Mouse (Mus musculus): Measurements from ENCODE around the gene Cpne5. TPM values are rescaled to one million over a fixed set of nuclear protein-coding genes. Genes with fewer than 3 reads are reported as not detected.

Cpne5 gene
- polyA plus RNA-seq, 1 experiment = 0.12 TPM

GRCm38 (mm10) chr17:29247881-29248280, 9.9 kb upstream of the Cpne5 start:
- H3K4me3 ChIP-seq (ENCODE audit: insufficient read depth, low read length) = no peak overlapping the region
- no peak overlapping the region for H3K27ac ChIP-seq (ENCODE audit: insufficient read depth, low read depth, low read length)
- TF ChIP-seq CTCF (IDR thresholded peaks at IDR 0.05; ENCODE audit: low read depth, low read length) (no peak), POLR2A (IDR thresholded peaks at IDR 0.05; ENCODE audit: borderline replicate concordance, low read depth, low read length) (no peak)
- peaks cover 13% of the 10 kb centered on the region for H3K4me1 ChIP-seq (ENCODE audit: control insufficient read depth, insufficient read depth, low read length)

- Histone ChIP-seq H3K4me1 (ENCODE audit: control insufficient read depth, insufficient read depth, low read length) (peaks cover 13% of the 10 kb centered on the region), H3K27ac (ENCODE audit: insufficient read depth, low read depth, low read length) (no peak overlapping the region), H3K4me3 (ENCODE audit: insufficient read depth, low read length) (no peak overlapping the region)
- peak; percentile 38 for TF ChIP-seq CTCF (IDR thresholded peaks at IDR 0.05; ENCODE audit: low read depth, low read length)
- TF ChIP-seq POLR2A (IDR thresholded peaks at IDR 0.05; ENCODE audit: borderline replicate concordance, low read depth, low read length) = no peak
Observed at GRCm38 (mm10) chr17:29246602-29247001, 8.6 kb upstream of the Cpne5 start.

- TF ChIP-seq CTCF (IDR thresholded peaks at IDR 0.05; ENCODE audit: low read depth, low read length) = no peak
- TF ChIP-seq POLR2A (IDR thresholded peaks at IDR 0.05; ENCODE audit: borderline replicate concordance, low read depth, low read length) = no peak
- H3K27ac ChIP-seq (ENCODE audit: insufficient read depth, low read depth, low read length) = peak overlapping the region; percentile 31; the same call in 1 of the 2 replicates
- H3K4me3 ChIP-seq (ENCODE audit: insufficient read depth, low read length) = no peak overlapping the region
- peaks cover 12% of the 10 kb centered on the region for H3K4me1 ChIP-seq (ENCODE audit: control insufficient read depth, insufficient read depth, low read length)
Observed at GRCm38 (mm10) chr17:29245725-29246124, 7.8 kb upstream of the Cpne5 start.

- TF ChIP-seq POLR2A (IDR thresholded peaks at IDR 0.05; ENCODE audit: borderline replicate concordance, low read depth, low read length) = no peak
- TF ChIP-seq CTCF (IDR thresholded peaks at IDR 0.05; ENCODE audit: low read depth, low read length) = no peak
- Histone ChIP-seq H3K4me3 (ENCODE audit: insufficient read depth, low read length) (no peak overlapping the region), H3K27ac (ENCODE audit: insufficient read depth, low read depth, low read length) (no peak overlapping the region), H3K4me1 (ENCODE audit: control insufficient read depth, insufficient read depth, low read length) (peaks cover 12% of the 10 kb centered on the region)
Observed at GRCm38 (mm10) chr17:29244912-29245311, 6.9 kb upstream of the Cpne5 start.

- Histone ChIP-seq H3K4me1 (ENCODE audit: control insufficient read depth, insufficient read depth, low read length) (no peaks in the 10 kb centered on the region), H3K27ac (ENCODE audit: insufficient read depth, low read depth, low read length) (no peak overlapping the region), H3K4me3 (ENCODE audit: insufficient read depth, low read length) (peak overlapping the region; percentile 16; the same call in 1 of the 2 replicates)
- TF ChIP-seq CTCF (IDR thresholded peaks at IDR 0.05; ENCODE audit: low read depth, low read length) = no peak
- TF ChIP-seq POLR2A (IDR thresholded peaks at IDR 0.05; ENCODE audit: borderline replicate concordance, low read depth, low read length) = no peak
Observed at GRCm38 (mm10) chr17:29238421-29238945, 516 bp upstream of the Cpne5 start.

GRCm38 (mm10) chr17:29237267-29237771, 648 bp downstream of the Cpne5 start:
- peak overlapping the region; percentile 35 for H3K4me3 ChIP-seq (ENCODE audit: insufficient read depth, low read length)
- no peaks in the 10 kb centered on the region for H3K4me1 ChIP-seq (ENCODE audit: control insufficient read depth, insufficient read depth, low read length)
- TF ChIP-seq CTCF (IDR thresholded peaks at IDR 0.05; ENCODE audit: low read depth, low read length) (no peak), POLR2A (IDR thresholded peaks at IDR 0.05; ENCODE audit: borderline replicate concordance, low read depth, low read length) (no peak)
- H3K27ac ChIP-seq (ENCODE audit: insufficient read depth, low read depth, low read length) = no peak overlapping the region

- TF ChIP-seq CTCF (IDR thresholded peaks at IDR 0.05; ENCODE audit: low read depth, low read length) (no peak), POLR2A (IDR thresholded peaks at IDR 0.05; ENCODE audit: borderline replicate concordance, low read depth, low read length) (no peak)
- no peak overlapping the region for H3K4me3 ChIP-seq (ENCODE audit: insufficient read depth, low read length)
- no peak overlapping the region for H3K27ac ChIP-seq (ENCODE audit: insufficient read depth, low read depth, low read length)
- H3K4me1 ChIP-seq (ENCODE audit: control insufficient read depth, insufficient read depth, low read length) = no peaks in the 10 kb centered on the region
Observed at GRCm38 (mm10) chr17:29236111-29236510, 1.9 kb downstream of the Cpne5 start.

- H3K27ac ChIP-seq (ENCODE audit: insufficient read depth, low read depth, low read length) = no peak overlapping the region
- H3K4me1 ChIP-seq (ENCODE audit: control insufficient read depth, insufficient read depth, low read length) = no peaks in the 10 kb centered on the region
- TF ChIP-seq CTCF (IDR thresholded peaks at IDR 0.05; ENCODE audit: low read depth, low read length) (no peak), POLR2A (IDR thresholded peaks at IDR 0.05; ENCODE audit: borderline replicate concordance, low read depth, low read length) (no peak)
- no peak overlapping the region for H3K4me3 ChIP-seq (ENCODE audit: insufficient read depth, low read length)
Observed at GRCm38 (mm10) chr17:29231109-29231508, 6.9 kb downstream of the Cpne5 start.

GRCm38 (mm10) chr17:29220631-29221030, 17.3 kb downstream of the Cpne5 start:
- no peak for TF ChIP-seq POLR2A (IDR thresholded peaks at IDR 0.05; ENCODE audit: borderline replicate concordance, low read depth, low read length)
- no peak for TF ChIP-seq CTCF (IDR thresholded peaks at IDR 0.05; ENCODE audit: low read depth, low read length)
- Histone ChIP-seq H3K27ac (ENCODE audit: insufficient read depth, low read depth, low read length) (no peak overlapping the region), H3K4me1 (ENCODE audit: control insufficient read depth, insufficient read depth, low read length) (no peaks in the 10 kb centered on the region), H3K4me3 (ENCODE audit: insufficient read depth, low read length) (no peak overlapping the region)

GRCm38 (mm10) chr17:29218017-29218416, 19.9 kb downstream of the Cpne5 start:
- Histone ChIP-seq H3K4me3 (ENCODE audit: insufficient read depth, low read length) (no peak overlapping the region), H3K27ac (ENCODE audit: insufficient read depth, low read depth, low read length) (no peak overlapping the region), H3K4me1 (ENCODE audit: control insufficient read depth, insufficient read depth, low read length) (no peaks in the 10 kb centered on the region)
- TF ChIP-seq CTCF (IDR thresholded peaks at IDR 0.05; ENCODE audit: low read depth, low read length) (no peak), POLR2A (IDR thresholded peaks at IDR 0.05; ENCODE audit: borderline replicate concordance, low read depth, low read length) (no peak)

Measured in bone marrow macrophage, adult 2 months (primary cell).